Mouse (Mus musculus): Measurements from ENCODE around the gene 4930442H23Rik.

4930442H23Rik gene

DNA sequence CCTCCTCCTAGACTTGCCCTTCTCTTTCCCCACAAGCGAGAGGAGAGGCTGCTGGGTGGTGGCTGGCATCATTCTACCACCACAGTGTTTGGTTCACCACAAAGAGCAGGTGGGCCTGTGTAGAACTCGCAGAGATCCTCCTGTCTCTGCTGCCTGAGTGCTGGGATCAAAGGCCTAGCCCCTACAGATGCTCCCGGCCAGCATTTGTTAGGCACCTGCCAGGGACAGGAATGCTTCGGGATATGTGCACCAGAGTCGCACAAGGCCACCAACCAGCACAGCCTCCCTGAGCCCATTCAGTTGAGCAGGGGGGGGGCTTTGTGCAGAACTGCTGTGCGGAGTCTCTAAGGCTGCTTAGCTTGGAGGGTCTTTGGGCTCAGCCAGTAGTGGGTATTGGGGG lies 38.3 kb downstream of the 4930442H23Rik start:
- DNase-seq (ENCODE audit: low spot score in 2 of 2): no peak

DNA sequence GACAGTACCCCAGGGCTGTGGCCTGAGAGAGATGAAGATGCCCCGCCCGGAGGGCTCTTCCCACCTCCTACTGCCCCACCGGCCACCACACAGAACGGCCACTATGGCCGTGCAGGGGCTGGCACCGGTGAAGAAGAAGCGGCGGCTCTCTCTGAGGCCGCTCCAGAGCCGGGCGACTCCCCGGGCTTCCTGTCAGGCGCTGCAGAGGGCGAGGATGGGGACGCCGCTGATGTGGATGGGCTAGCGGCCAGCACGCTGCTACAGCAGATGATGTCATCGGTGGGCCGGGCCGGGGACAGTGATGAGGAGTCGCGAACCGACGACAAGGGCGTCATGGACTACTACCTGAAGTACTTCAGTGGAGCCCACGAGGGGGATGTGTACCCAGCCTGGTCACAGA lies 39.0 kb downstream of the 4930442H23Rik start:
- DNase-seq (ENCODE audit: low spot score in 2 of 2): no peak

DNA sequence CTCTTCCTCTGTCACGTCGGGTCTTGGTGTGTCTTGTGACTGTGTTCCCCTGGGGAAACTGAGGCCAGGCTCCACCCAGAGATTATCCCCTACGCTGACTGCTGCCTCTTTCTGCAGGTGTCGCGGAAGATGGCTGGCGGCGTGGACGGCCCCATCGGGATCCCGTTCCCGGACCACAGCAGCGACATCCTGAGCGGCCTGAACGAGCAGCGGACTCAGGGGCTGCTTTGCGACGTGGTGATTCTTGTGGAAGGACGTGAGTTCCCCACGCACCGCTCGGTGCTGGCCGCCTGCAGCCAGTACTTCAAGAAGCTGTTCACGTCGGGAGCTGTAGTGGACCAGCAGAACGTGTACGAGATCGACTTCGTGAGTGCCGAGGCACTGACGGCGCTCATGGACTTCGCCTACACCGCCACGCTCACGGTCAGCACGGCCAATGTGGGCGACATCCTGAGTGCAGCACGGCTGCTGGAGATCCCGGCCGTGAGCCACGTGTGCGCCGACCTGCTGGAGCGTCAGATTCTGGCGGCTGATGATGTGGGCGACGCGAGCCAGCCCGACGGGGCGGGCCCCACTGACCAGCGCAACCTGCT lies 39.7 kb downstream of the 4930442H23Rik start:
- no peak for DNase-seq (ENCODE audit: low spot score in 2 of 2)

DNA sequence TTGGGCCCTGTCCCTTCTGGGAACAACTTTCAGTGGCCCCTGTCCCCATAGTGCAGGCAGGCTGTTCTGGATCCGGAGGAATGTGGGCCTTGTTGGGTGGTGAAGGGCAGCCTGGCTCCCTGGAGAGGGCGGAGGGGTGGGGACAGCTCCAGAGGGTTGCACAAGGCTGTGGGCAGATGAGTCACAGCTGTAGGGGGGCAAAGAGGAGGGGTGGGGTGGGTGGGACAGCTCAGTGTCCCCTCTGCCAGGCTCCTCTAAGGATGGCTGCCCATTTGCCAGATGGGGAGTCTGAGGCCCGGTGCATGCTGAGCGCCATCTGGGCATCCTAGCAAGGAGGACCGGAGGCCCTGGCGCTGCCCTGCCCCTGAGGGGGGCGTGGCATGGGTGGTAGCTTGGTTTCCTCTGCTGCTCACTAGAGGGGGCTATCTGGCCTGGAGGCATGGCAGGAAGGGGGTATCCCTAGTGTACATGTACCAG lies 40.5 kb downstream of the 4930442H23Rik start:
- no peak for DNase-seq (ENCODE audit: low spot score in 2 of 2)

DNA sequence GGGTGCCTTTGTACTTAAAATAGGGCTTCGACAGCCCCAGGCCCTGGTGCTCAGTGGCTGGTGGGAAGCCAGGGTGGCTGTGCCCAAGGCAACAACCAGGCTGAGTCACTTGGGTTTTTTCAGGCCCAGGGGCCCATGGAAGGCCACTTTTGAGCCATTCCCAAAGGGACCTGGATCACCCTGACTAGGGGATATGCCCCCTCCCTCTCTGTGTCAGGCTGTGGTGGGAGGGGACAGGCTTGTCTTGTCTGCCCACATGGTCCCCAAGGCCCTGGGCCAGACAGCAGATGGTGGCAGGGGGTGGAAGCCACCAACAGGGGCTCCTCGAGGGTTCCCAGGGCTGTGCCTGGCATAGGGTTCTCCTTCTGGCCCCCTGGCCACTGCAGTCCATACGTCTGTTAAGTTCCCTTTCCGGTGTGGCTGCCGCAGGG lies 41.1 kb downstream of the 4930442H23Rik start:
- no peak for DNase-seq (ENCODE audit: low spot score in 2 of 2)

DNA sequence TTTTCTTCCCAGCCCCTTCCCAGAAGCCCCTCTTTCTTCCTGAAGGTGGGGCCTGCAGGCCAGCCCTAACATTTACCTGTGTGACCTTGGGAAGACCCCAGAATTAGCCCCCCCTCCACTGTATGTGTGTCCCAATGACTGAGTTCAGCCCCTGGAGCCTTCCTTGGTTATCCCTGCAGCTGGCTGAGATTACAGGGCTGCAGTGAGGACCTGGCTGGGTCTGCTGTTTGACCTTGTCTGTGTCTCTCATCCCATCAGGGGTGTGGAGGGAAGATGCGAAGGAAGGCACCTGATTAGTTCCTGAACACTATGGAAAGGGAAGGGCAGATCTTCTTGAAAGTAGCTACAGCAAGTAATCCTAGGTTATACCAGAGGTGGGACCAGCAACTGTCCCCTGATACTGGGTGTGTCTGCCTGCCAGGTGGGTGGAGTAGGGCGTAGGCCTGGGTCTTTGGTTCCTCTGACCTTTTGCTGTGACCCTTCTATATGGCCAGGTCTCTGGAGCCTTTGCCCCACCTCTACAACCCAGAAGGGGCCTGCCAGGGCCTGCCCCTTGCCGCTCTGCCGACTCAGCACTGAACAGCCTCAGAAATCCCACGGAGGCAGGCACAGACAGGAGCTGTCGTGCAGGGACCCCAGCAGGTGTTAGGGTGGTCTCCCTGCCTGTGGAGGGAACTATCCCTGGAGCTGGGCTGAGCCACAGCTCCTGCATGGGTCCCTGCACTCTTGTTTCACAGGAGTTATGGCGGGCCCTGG lies 42.0 kb downstream of the 4930442H23Rik start:
- no peak for DNase-seq (ENCODE audit: low spot score in 2 of 2)

DNA sequence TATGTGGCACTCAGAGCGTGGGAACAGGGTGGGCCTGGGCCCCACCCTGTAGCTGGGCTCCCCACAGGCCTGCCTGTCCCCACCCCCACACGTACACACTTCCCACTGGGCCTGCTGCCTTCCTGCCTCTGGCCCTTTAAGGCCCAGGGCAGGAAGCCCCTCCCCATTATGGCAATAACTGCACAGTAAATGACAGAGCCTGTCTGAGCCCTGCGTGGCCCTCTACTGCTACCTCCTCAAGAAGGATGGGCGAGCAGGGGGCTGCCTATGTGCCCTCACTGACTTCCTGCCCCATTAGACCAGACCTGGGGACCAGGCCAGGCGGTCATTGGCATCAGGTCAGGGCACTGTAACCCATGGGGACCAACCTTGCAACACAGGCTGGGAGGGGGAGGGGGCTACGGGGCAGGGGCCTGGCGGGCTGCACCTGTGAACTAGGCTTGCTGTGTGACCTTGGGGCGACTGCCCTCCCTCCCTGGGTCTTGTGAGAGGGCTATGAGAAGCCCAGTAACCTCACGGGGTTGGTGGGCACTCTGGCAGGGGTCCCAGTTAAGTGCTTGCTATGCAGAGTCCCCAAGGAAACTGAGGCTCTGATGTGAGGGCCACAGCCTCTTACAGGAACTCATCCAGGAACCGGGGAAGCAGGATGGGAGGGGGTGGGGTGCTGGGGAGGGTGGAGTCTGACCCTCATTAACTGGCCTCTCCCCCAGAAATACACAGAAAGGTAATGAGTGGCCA lies 42.8 kb downstream of the 4930442H23Rik start:
- no peak for DNase-seq (ENCODE audit: low spot score in 2 of 2)

DNA sequence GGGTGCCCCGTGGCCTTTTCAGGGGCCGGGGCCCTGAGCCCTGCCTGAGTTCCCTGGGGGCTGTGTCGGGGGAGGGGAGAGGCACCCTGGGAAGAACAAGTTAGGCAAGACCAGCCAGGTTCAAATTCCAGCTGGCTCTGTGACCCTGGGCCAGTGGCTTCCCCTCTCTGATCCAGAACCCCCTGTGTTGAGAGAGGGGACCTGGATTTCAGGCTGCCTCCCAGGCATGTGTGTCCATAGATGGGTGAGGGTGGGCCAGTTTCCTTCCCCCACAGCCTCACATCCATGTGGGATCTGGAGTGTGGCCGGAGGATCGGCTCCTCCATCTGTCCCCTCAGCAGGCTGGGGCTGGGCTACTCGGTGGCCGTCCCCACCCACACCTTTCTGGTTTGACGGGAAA lies 43.6 kb downstream of the 4930442H23Rik start:
- no peak for DNase-seq (ENCODE audit: low spot score in 2 of 2)

DNA sequence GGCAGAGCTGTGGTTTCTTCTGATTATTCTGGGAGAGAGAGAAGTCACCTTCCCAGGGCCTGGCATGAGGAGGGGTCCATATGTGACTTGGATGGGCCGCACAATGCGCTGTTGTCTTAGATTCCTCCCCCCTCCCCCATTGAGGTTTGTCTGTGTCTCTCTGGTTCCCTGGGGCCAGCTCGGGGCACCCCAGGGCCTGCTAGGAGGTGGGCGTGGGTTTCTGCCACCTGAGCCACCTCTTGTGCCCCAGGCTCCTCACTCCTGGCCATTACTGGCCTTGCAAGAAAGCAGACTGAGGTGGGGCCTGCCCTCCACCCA lies 44.2 kb downstream of the 4930442H23Rik start:
- no peak for DNase-seq (ENCODE audit: low spot score in 2 of 2)

DNA sequence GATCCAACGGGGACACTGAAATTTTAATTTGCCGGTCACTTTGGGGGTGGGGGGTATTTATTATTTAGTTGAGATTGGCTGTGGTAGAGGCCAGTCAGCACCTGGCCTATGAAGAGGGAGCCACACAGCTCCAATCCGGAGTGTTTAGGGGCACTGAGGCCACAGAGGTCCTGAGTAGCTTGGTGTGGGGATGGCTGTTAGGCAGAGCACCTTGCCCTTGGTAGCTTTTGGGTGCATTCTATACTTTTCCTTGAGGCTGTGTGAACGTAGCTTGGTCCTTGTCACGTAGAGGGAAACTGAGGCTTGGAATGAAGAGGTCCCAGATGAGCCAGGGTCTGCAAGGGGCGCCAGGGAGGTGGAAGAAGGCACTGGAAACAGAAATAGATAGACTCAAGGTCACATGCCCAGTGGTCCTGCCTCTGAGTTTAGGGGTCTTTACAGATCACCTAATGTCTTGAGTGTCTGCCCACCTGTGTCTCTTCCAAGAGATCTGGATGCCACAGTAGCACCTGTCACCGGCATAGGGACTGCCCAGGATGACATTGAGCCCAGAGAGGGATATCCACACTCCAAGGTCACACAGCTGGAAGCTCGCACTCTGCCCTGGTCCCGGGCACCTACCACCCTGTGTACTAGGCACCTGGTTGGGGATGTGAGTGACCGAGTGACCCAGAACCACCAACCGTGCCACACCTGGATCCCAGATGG lies 44.7 kb downstream of the 4930442H23Rik start:
- no peak for DNase-seq (ENCODE audit: low spot score in 2 of 2)

DNA sequence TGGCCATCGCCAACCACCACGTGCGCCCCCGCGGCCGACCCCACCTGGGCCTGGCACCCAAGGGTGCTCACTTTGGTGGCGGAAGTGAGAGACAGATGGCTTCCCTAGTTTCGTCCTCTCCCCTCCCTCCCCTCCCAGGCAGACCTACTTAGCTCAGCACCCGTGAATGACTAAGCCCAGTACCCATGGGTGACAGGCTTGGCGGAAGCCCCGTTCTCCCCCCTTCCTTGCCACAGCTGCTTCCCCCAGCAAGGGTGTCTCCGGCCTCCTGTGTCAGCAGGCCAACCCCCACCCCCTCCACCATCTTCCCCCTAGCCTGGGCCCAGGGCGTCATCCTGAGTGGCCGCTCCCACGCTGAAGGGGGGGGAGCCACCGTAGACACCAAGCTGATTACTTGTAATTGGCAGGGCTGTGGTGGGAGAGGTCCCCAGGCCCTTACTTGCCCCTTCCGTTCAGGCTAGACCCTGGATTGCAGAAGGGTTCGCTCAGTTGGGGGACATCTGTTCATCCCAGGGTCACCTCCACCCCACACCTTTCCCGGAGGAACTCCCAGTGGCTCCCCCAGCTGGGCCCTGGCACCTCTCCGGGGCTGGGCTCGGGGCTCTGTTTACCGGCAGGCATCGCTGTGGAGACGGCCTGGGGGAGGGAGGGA lies 45.4 kb downstream of the 4930442H23Rik start:
- peak; percentile 64 to 70 for DNase-seq (ENCODE audit: low spot score in 2 of 2)

DNA sequence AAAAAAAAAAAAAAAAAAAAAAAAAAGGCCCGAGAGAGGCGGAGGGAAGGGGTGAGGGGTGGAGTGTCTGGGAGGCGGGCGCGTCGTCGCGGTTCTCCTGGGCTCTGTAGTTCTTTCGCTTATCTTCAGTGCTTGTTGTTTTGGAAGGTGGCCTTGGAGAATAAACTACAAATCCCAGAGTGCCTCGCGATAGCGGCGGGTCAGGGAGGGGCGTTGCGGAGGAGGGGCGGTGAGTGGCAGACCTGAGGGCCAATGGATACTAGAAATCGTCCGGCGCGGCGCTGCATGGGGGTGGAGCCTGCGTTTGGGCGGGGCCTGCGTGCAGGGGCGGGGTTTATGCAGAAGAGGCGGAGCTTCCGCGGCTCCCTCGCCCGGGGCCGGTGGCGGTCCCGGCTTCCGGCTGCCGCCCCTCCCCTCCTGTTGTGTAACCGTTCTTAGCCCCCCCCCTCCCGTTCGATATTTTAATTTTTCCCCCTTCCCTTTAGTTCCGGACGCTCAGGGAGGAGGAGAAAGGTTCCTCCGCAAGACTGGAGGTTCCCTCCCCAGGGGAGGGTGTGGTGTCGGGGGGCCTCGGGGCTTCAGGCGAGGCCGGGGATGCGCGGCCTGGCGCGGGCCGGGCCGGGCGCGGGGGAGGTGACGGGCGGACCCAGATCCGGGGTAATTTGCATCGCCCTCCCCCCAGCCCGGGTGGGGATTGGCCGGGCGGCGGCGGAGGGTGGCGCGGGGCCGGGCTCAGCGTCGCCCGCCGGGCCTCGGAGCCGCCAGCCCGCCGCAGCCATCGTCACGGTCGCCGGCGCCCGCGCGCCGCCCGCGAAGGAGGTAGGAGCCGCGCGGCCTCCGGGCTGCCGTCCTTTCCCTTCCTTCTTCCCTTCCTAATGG lies 46.2 kb downstream of the 4930442H23Rik start:
- DNase-seq (ENCODE audit: low spot score in 2 of 2): peak; percentile 99 to 100

DNA sequence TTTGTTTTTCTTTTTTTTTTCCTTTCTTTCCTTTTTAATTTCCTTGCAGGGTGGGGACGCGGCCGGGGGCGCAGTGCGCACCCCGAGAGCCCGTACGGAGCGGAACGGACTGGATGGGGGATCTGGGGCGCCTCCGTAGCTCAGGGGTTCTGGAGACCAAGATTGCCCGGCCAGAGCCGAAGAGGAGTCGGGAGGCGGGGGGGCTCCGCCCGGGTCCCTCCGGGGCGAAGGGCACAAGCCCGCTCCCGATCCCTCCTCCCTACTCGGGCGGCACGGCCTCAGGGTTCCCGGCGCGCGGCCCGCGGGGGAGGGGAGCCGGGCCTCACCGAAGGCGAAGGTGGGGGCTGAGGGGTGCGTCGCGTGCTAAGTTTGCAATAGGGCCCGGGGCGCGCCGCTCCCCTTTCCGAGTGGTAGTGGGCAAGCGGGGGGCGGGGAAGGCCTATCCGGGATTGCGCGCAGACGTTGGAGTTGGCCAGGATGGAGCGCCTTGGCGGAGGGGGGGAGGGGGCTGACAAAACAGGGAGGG lies 46.9 kb downstream of the 4930442H23Rik start:
- peak; percentile 81 to 84 for DNase-seq (ENCODE audit: low spot score in 2 of 2)

DNA sequence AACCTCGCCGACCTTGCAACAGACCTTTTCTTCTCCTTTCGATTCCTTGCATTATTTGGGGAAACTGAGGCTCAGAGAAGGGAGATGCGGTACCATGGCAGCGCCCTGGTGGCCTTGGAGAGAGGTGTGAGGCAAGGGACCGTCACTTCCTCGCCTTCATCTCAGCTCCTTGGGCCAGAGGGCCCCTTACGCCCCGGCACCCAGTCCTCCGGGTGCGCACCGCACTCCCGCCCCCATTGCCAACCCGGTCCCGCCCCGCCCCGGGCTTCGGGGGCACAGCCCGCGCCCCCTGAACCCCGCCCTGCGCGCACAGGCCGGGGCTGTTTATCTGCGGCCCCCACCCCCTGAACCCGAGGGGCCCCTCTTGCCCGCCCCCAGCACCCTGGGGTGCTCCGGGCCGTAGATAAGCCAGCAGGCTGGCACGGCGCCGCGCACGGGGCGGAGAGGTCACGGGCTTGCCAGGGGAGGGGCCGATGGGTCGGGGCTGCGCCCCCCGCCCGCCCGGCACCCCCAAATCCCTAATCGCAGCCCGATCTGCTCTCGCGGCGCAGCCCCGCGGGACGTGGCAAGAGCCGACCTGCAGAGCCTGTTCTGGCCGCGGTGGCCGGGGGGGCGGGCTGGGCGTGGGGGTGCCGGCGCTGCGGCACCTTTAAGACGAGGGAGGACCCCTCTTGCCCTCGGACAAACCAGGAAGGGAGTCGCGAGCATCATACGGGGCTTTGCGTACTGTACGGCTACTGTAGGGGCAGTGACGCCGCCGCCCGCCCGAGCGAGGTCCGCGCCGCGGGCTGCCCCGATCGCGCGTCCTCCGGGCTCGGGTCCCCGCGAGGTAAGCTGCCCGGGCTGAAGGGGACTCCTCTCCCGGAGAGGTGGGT lies 47.6 kb downstream of the 4930442H23Rik start:
- peak; percentile 42 to 51 for DNase-seq (ENCODE audit: low spot score in 2 of 2)

DNA sequence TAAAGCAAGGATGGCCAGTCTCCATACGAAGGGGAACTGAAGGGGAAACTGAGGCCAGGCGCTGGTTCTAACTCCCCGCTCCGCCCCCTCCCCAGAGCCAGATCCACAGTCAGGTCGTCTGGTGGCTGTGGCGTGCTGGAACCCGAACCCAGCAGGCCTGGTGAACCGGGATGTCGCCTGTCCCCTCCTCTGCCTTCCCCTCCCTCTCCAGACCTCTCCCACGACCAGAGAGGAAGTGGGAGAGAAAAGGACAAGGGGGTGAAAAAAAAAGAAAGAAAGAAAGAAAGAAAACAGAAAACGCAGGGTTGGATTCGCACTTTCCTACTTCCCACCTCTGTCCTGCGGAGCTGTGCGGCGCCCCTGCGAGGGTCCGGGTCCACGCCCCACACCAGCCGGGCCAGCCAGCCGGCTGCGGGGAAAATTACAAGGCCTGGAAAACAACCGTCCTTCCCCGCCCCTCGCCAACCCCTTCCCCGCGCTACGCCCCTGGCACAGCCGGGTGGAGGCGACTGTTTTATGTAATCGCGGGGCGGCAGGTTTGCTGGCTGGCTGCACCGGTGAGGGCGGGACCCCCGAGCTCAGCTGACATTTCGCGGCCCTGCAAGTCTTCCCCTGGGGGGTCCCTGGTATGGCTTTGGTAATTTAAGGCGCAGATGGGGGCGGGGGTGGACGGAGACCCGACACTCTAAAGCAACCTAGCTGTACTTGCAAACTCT lies 48.5 kb downstream of the 4930442H23Rik start, which contains the start of gene Zbtb7a:
TSS of gene Zbtb7a (plus strand) at position 255 of the 716 bp plus-strand sequence.
- peak; percentile 25 to 36 for DNase-seq (ENCODE audit: low spot score in 2 of 2)

DNA sequence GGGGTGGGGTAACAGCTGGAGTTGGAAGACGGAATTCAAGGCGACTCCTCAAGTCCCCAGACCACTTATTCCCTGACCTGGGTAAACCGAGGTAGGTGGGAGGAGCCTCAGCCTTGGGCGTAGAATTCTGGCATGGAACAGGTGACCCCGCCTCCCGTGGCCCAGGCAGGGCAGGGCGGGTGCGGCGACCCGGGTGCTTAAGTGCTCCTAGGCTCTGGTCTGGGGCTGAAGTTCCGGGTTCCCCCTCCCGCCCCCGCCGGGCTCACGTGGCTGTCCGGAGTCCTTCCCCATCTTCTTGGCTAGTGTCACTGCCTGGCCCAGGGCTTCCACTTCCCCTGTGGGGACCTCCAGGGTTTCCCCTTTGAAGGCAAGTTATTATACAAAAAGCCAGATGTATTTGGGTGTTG lies 49.5 kb downstream of the 4930442H23Rik start:
- no peak for DNase-seq (ENCODE audit: low spot score in 2 of 2)

All from thymus, postnatal 10 days (tissue).